Mouse (Mus musculus): ENCODE data around the gene Nr4a1. TPM values are rescaled to one million over a fixed set of nuclear protein-coding genes. Genes with fewer than 3 reads are reported as not detected.

Gene Nr4a1
- total and polyA plus RNA-seq, 3 experiments: 12.1 to 45.3 (median 23.8) TPM

- peaks cover 6% of the 10 kb centered on the region for H3K4me1 ChIP-seq (ENCODE audit: control insufficient read depth, insufficient read depth, low read length)
- H3K4me3 ChIP-seq: peak overlapping the region; percentile 71
- no peak for DNase-seq
- peaks cover 7% of the 10 kb centered on the region; the same call in 1 of the 2 replicates for H3K36me3 ChIP-seq (ENCODE audit: control insufficient read depth, insufficient read depth, low read length)
- intact Hi-C loops (cut with DNase I): loop anchor here (5.0 kb wide), 1 partner anchor 59 kb away; the partner anchor contains the start of gene Atg101
- TF ChIP-seq POLR2A (IDR thresholded peaks at IDR 0.05; ENCODE audit: insufficient read depth, low read depth, low read length): no peak
- TF ChIP-seq EP300 (IDR thresholded peaks at IDR 0.05; ENCODE audit: insufficient read depth, low read depth, low read length): no peak
- TF ChIP-seq CTCF (IDR thresholded peaks at IDR 0.05): no peak
- no peak overlapping the region; the same call in 1 of the 2 replicates for H3K27ac ChIP-seq
- 26% methylated on average over 5 of the region's 5 CpGs for WGBS
- H3K79me2 ChIP-seq (replicated peaks; ENCODE audit: control insufficient read depth, insufficient read depth, low read length): no peaks in the 10 kb centered on the region
- H3K9ac ChIP-seq (ENCODE audit: low read depth, low read length): peak overlapping the region; percentile 28; the same call in 1 of the 2 replicates
- no peaks in the 10 kb centered on the region for H3K27me3 ChIP-seq (ENCODE audit: control insufficient read depth, insufficient read depth, low read length)
These were observed 30.5 kb upstream of the Nr4a1 start for GRCm38 (mm10) chr15:101223596-101223995.

- DNase-seq: peak; percentile 94 to 97
These were observed 29.8 kb upstream of the Nr4a1 start, which contains the start of gene Grasp for GRCm38 (mm10) chr15:101224006-101224906. Gene Grasp, plus strand, starts transcription at chr15:101224188.

DNA sequence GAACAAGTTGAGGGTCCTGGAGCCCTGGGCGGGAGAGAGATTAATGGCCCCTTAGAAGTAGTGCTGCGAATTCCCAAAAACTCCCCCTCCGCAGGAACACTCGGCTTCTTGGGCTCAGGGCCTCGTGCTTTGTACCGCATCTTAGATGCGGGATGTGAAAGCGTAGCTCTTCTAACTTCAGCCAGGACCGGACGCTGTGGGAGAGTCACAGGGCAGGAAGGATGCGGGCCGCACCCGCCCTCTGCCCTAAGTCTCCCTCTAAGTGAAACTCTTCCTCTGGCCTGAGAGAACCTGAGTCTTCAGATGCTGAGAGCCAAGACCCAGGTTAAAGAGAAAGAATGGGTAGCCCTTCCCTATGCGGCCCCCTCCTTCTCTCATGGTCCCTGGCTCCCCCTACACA, 29.1 kb upstream of the Nr4a1 start:
- Histone ChIP-seq H3K4me1 (ENCODE audit: control insufficient read depth, insufficient read depth, low read length) (peaks cover 14% of the 10 kb centered on the region), H3K36me3 (ENCODE audit: control insufficient read depth, insufficient read depth, low read length) (peaks cover 7% of the 10 kb centered on the region; the same call in 1 of the 2 replicates), H3K4me3 (peak overlapping the region; percentile 71), H3K79me2 (replicated peaks; ENCODE audit: control insufficient read depth, insufficient read depth, low read length) (no peaks in the 10 kb centered on the region), H3K9ac (ENCODE audit: low read depth, low read length) (peak overlapping the region; percentile 98), H3K27ac (peak overlapping the region; percentile 98), H3K27me3 (ENCODE audit: control insufficient read depth, insufficient read depth, low read length) (no peaks in the 10 kb centered on the region)
- no peak for TF ChIP-seq CTCF (IDR thresholded peaks at IDR 0.05)
- TF ChIP-seq EP300 (IDR thresholded peaks at IDR 0.05; ENCODE audit: insufficient read depth, low read depth, low read length): peak; percentile 83
- peak; percentile 57 for TF ChIP-seq POLR2A (IDR thresholded peaks at IDR 0.05; ENCODE audit: insufficient read depth, low read depth, low read length)
- 28% methylated on average over 14 of the region's 14 CpGs for WGBS
- DNase-seq: peak; percentile 65 to 72
- intact Hi-C loops (cut with DNase I): loop anchor here (5.0 kb wide), 1 partner anchor 57 kb away; the partner anchor contains the start of gene Atg101

More at GRCm38 (mm10) chr15:101224006-101224906, 29.8 kb upstream of the Nr4a1 start, which contains the start of gene Grasp:
- Histone ChIP-seq H3K9ac (ENCODE audit: low read depth, low read length) (peak within 1 kb of the TSS; percentile 98), H3K4me1 (ENCODE audit: control insufficient read depth, insufficient read depth, low read length) (peaks cover 11% of the 10 kb centered on the region), H3K79me2 (replicated peaks; ENCODE audit: control insufficient read depth, insufficient read depth, low read length) (no peaks in the 10 kb centered on the region), H3K27ac (peak within 1 kb of the TSS; percentile 98), H3K4me3 (peak within 1 kb of the TSS; percentile 71), H3K27me3 (ENCODE audit: control insufficient read depth, insufficient read depth, low read length) (no peaks in the 10 kb centered on the region), H3K36me3 (ENCODE audit: control insufficient read depth, insufficient read depth, low read length) (peaks cover 7% of the 10 kb centered on the region; the same call in 1 of the 2 replicates)
- WGBS: under 1% methylated on average over 77 of the region's 77 CpGs
- TF ChIP-seq EP300 (IDR thresholded peaks at IDR 0.05; ENCODE audit: insufficient read depth, low read depth, low read length): 0 out of 2 replicates have a peak, but pooled peaks have one; percentile 66
- peak; percentile 32 for TF ChIP-seq CTCF (IDR thresholded peaks at IDR 0.05)
- TF ChIP-seq POLR2A (IDR thresholded peaks at IDR 0.05; ENCODE audit: insufficient read depth, low read depth, low read length): peak; percentile 99
- intact Hi-C loops (cut with DNase I): loop anchor here (5.0 kb wide), 1 partner anchor 58 kb away; the partner anchor contains the start of gene Atg101

GRCm38 (mm10) chr15:101227971-101228370, 26.1 kb upstream of the Nr4a1 start:
- Histone ChIP-seq H3K4me3 (peak overlapping the region; percentile 28; the same call in 1 of the 2 replicates), H3K79me2 (replicated peaks; ENCODE audit: control insufficient read depth, insufficient read depth, low read length) (no peaks in the 10 kb centered on the region), H3K27me3 (ENCODE audit: control insufficient read depth, insufficient read depth, low read length) (no peaks in the 10 kb centered on the region), H3K4me1 (ENCODE audit: control insufficient read depth, insufficient read depth, low read length) (peaks cover 14% of the 10 kb centered on the region), H3K27ac (peak overlapping the region; percentile 90), H3K36me3 (ENCODE audit: control insufficient read depth, insufficient read depth, low read length) (peaks cover 7% of the 10 kb centered on the region; the same call in 1 of the 2 replicates), H3K9ac (ENCODE audit: low read depth, low read length) (peak overlapping the region; percentile 55)
- TF ChIP-seq CTCF (IDR thresholded peaks at IDR 0.05): no peak
- peak; percentile 94 for TF ChIP-seq EP300 (IDR thresholded peaks at IDR 0.05; ENCODE audit: insufficient read depth, low read depth, low read length)
- TF ChIP-seq POLR2A (IDR thresholded peaks at IDR 0.05; ENCODE audit: insufficient read depth, low read depth, low read length): peak; percentile 76
- peak; percentile 85 to 89 for DNase-seq
- intact Hi-C loops (cut with DNase I): no loop called here
- WGBS: 26% methylated on average over 7 of the region's 7 CpGs

DNA sequence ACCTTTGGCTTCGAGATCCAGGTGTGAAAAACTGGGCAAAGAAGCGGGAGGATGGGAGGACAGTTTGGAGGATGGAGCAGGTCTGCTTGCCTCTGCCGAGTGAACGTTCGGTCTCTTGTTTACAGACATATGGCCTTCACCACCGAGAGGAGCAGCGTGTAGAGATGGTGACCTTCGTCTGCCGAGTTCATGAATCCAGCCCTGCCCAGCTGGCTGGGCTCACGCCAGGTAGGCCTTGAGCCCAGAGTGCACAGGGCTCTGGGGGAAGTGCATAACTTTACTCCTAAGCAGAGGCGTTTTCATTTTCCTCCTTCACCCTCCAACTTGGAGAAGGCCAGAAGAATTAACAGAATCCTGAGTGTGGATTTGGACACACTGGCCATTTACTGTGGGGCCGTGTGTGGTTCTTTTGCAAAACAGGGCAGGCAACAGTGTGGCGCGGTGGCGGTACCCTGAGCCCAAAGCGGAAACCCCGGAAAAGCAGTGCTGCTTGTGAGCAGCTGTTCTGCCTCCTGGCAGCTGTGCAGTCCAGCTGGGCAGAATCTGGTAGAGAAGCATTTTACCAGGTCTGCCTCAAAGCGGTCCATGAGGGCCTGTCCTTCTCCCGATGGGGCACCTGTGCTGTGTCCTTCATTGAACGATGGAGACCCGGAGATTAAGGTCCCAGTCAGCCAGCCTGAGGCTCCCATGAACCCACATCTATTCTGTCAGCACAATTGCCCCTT, 25.0 kb upstream of the Nr4a1 start:
- peak; percentile 71 to 75 for DNase-seq

More for the DNA sequence above, 25.0 kb upstream of the Nr4a1 start:
- Histone ChIP-seq H3K36me3 (ENCODE audit: control insufficient read depth, insufficient read depth, low read length) (peaks cover 7% of the 10 kb centered on the region; the same call in 1 of the 2 replicates), H3K4me1 (ENCODE audit: control insufficient read depth, insufficient read depth, low read length) (peaks cover 18% of the 10 kb centered on the region), H3K9ac (ENCODE audit: low read depth, low read length) (no peak overlapping the region), H3K79me2 (replicated peaks; ENCODE audit: control insufficient read depth, insufficient read depth, low read length) (no peaks in the 10 kb centered on the region), H3K27ac (peak overlapping the region; percentile 90), H3K4me3 (no peak overlapping the region; the same call in 1 of the 2 replicates), H3K27me3 (ENCODE audit: control insufficient read depth, insufficient read depth, low read length) (no peaks in the 10 kb centered on the region)
- no peak for TF ChIP-seq POLR2A (IDR thresholded peaks at IDR 0.05; ENCODE audit: insufficient read depth, low read depth, low read length)
- no peak for TF ChIP-seq CTCF (IDR thresholded peaks at IDR 0.05)
- peak; percentile 40; the same call in 1 of the 2 replicates for TF ChIP-seq EP300 (IDR thresholded peaks at IDR 0.05; ENCODE audit: insufficient read depth, low read depth, low read length)
- intact Hi-C loops (cut with DNase I): no loop called here
- WGBS: 55% methylated on average over 21 of the region's 21 CpGs

Measured in heart, adult 2 months (tissue).